Mouse (Mus musculus) liver, embryonic 11.5 days (tissue): ENCODE data around the gene Fkbp7. TPM values are rescaled to one million over a fixed set of nuclear protein-coding genes. Genes with fewer than 3 reads are reported as not detected.
"Not testable (repeated sequence)": the region's sequence is repeated elsewhere in the genome, so short reads cannot be mapped to it uniquely, and the experiment has no call there.

Experiments
- ATAC-seq: fragments of 200-750 bp; cut with Nextera tagmentation; replicated peaks from 2 replicates; pipeline ENCODE4 v1.8.0; 2017; ENCODE audit warnings: moderate number of reproducible peaks, mild to moderate bottlenecking, moderate TSS enrichment, moderate library complexity; ENCODE audit not compliant: low FRiP score
- DNase-seq: peaks from one replicate; pipeline ENCODE4 v3.0.0-alpha.2; 2017; ENCODE audit warnings: low spot score
- H3K27ac ChIP-seq: fragments of 300-500 bp; sonication (generic); 2 replicates; pipeline ENCODE4 v1.5.1; 2014; ENCODE audit warnings: mild to moderate bottlenecking, low read depth, low read length, control low read depth
- H3K27me3 ChIP-seq: fragments of 300-500 bp; sonication (generic); replicated peaks from 2 replicates; pipeline ENCODE4 v1.6.1; 2014; ENCODE audit warnings: low read length, mixed read lengths; ENCODE audit not compliant: control insufficient read depth, insufficient read depth
- H3K36me3 ChIP-seq: fragments of 300-500 bp; sonication (generic); 2 replicates; pipeline ENCODE4 v1.6.1; 2014; ENCODE audit warnings: mild to moderate bottlenecking, low read length, moderate library complexity, mixed read lengths; ENCODE audit not compliant: control insufficient read depth, insufficient read depth
- H3K4me1 ChIP-seq: fragments of 300-500 bp; sonication (generic); replicated peaks from 2 replicates; pipeline ENCODE4 v1.6.1; 2014; ENCODE audit warnings: low read length, mixed read lengths; ENCODE audit not compliant: control insufficient read depth, insufficient read depth
- H3K4me2 ChIP-seq: fragments of 300-500 bp; sonication (generic); 2 replicates; pipeline ENCODE4 v1.6.1; 2014; ENCODE audit warnings: mild to moderate bottlenecking, control low read depth, moderate library complexity
- H3K4me3 ChIP-seq: fragments of 300-500 bp; sonication (generic); 2 replicates; pipeline ENCODE4 v1.5.1; 2014; ENCODE audit warnings: low read depth, low read length, control low read depth
- H3K9ac ChIP-seq: fragments of 300-500 bp; sonication (generic); 2 replicates; pipeline ENCODE4 v1.6.1; 2014; ENCODE audit warnings: low read depth, low read length, control low read depth
- H3K9me3 ChIP-seq: fragments of 300-500 bp; sonication (generic); 2 replicates; pipeline ENCODE4 v1.6.1; 2016; ENCODE audit warnings: low read length, inconsistent platforms, mixed read lengths; ENCODE audit not compliant: control insufficient read depth
- WGBS: fragments of 180-500 bp; shearing (Covaris S2); extraction: QIAGEN DNeasy Blood & Tissue Kit; methylation state at CpG from one replicate; pipeline ENCODE4 v1.1.7; 2014; 5-methylcytosine and 5-hydroxymethylcytosine counted together
- polyA plus RNA-seq: library from polyadenylated mRNA; unstranded; fragments of >200 nt; fragmentation: Nextera tagmentation; extraction: Ambion mirVana; gene quantifications from 2 replicates; pipeline ENCODE4 v1.2.1, GENCODE M21; 2014

The Fkbp7 gene
- polyA plus RNA-seq, 1 experiment from 2014 or later = 19.5 TPM

GRCm38 (mm10) chr2:76631600-76631999 is 41.3 kb downstream of the Fkbp7 start:
- Histone ChIP-seq H3K4me2 (no peak overlapping the region), H3K9ac (no peak overlapping the region), H3K9me3 (no peaks in the 10 kb centered on the region), H3K27ac (no peak overlapping the region), H3K36me3 (peaks cover 15% of the 10 kb centered on the region), H3K27me3 (no peaks in the 10 kb centered on the region), H3K4me3 (no peak overlapping the region), H3K4me1 (no peaks in the 10 kb centered on the region)
- WGBS = 91% methylated on average over 4 of the region's 4 CpGs
- ATAC-seq = no peak
- no peak for DNase-seq

DNA sequence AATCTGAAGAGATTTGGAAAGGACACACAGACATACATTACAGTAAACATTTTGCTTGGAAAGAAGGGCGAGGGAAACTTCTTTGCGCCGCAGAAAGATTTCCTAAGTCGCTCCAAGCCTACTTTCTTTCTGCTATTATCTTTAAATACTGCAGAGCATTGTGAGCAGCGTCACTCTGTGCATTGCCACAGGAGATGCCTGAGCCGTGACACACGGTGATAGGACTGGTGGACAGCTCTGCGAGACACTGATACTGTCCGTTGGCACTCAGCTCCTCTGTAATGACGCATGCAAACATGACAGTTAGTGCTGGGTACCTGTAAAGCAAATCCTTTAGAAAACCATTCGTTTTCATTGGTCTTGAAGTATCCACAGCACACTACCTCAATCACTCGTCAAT is 42.6 kb downstream of the Fkbp7 start:
- Histone ChIP-seq H3K27me3 (no peaks in the 10 kb centered on the region), H3K4me3 (no peak overlapping the region), H3K4me1 (no peaks in the 10 kb centered on the region), H3K9me3 (no peaks in the 10 kb centered on the region), H3K4me2 (no peak overlapping the region), H3K9ac (no peak overlapping the region), H3K36me3 (peaks cover 8% of the 10 kb centered on the region), H3K27ac (no peak overlapping the region)
- no peak for ATAC-seq
- WGBS = 82% methylated on average over 12 of the region's 12 CpGs
- DNase-seq = no peak

DNA sequence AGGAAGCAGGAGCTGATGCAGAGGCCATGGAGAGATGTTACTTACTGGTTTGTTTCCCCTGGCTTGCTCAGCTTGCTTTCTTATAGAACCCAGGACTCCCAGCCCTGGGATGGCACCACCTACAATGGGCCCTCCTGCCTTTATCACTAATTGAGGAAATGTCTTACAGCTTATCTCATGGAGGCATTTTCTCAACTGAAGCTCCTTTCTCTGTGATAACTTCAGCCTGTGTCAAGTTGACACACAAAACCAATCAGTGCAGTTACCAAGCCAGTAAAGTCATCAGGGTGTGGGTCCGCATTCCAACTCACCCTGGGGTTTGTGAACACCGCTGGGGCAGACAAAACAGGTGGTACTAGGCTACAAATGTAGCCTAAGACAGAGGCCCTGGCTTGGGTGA is 50.6 kb downstream of the Fkbp7 start:
- ATAC-seq, H3K9me3 ChIP-seq, H3K4me2 ChIP-seq, H3K27me3 ChIP-seq, H3K4me3 ChIP-seq, DNase-seq, H3K9ac ChIP-seq, H3K4me1 ChIP-seq, H3K27ac ChIP-seq, H3K36me3 ChIP-seq: not testable (repeated sequence)
- WGBS = 67% methylated on average over 2 of the region's 2 CpGs

DNA sequence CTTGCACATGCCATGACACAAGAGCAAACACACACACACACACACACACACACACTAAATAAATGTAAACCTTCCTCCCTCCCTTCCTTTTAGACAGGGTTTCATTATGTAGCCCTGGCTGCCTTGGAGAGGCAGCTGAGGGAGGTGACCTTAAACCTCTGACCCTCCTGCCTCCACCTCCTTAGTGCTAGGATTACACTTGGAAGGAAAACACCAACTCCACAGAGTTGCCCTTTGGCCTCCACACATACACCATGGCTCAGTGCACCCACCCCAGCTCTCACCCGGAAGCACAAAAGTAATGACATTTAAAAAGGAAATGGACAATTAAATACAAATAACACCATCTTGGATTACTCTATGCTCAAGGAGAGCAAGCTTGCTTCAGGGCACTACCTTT is 51.2 kb downstream of the Fkbp7 start:
- H3K9me3 ChIP-seq = no peaks in the 10 kb centered on the region
- H3K36me3 ChIP-seq = 0 out of 2 replicates have a peak, but pooled peaks cover 6% of the 10 kb centered on the region
- no peaks in the 10 kb centered on the region for H3K27me3 ChIP-seq
- H3K4me1 ChIP-seq = no peaks in the 10 kb centered on the region
- H3K27ac ChIP-seq = no peak overlapping the region
- H3K9ac ChIP-seq = no peak overlapping the region
- ATAC-seq (no peak), DNase-seq (no peak)
- no peak overlapping the region for H3K4me2 ChIP-seq
- WGBS = 80% methylated on average over 1 of the region's 1 CpGs
- no peak overlapping the region for H3K4me3 ChIP-seq

DNA sequence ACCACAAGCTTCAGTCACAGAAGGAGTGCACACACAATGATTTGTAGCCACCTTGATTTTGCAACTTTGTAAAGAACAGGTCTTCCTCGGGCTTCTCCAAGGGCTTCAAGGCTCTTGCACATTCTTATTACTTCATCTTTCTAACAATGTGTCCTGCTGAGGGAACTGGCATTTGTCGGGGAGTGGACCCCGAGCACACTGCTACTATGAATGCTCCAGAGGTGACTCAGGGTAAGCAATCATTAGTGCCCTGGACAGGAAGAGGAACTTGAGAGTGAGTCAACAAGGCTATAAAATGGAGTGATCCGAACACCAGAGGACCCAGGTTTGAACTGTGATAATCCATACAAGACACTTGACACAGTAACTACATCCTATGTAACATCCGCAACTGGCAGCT is 52.7 kb downstream of the Fkbp7 start:
- ATAC-seq (no peak), DNase-seq (no peak)
- Histone ChIP-seq H3K4me1 (no peaks in the 10 kb centered on the region), H3K27me3 (no peaks in the 10 kb centered on the region), H3K9me3 (no peaks in the 10 kb centered on the region), H3K9ac (no peak overlapping the region), H3K27ac (no peak overlapping the region), H3K4me2 (no peak overlapping the region), H3K4me3 (no peak overlapping the region), H3K36me3 (0 out of 2 replicates have a peak, but pooled peaks cover 2% of the 10 kb centered on the region)
- 75% methylated on average over 5 of the region's 5 CpGs for WGBS

GRCm38 (mm10) chr2:76618078-76618477 is 54.8 kb downstream of the Fkbp7 start:
- H3K9me3 ChIP-seq = no peaks in the 10 kb centered on the region
- 48% methylated on average over 1 of the region's 1 CpGs for WGBS
- DNase-seq (no peak), ATAC-seq (no peak)
- no peak overlapping the region for H3K27ac ChIP-seq
- H3K27me3 ChIP-seq = no peaks in the 10 kb centered on the region
- H3K4me2 ChIP-seq = no peak overlapping the region
- H3K4me1 ChIP-seq = no peaks in the 10 kb centered on the region
- H3K9ac ChIP-seq = no peak overlapping the region
- no peaks in the 10 kb centered on the region for H3K36me3 ChIP-seq
- H3K4me3 ChIP-seq = no peak overlapping the region

Other genes with a start within 250 kb of the Fkbp7 start
- gene Prkra, start 25.1 kb downstream of the Fkbp7 start, polyA plus RNA-seq = 26.7 and 30.3 TPM in 2 replicates
- 0.18 TPM in 1 of 2 replicates, not detected in the other for gene Pjvk, start 24.6 kb downstream of the Fkbp7 start, polyA plus RNA-seq
- 9.5 and 12.4 TPM in 2 replicates for gene Plekha3, start 2.2 kb upstream of the Fkbp7 start, polyA plus RNA-seq